In genomic region chr8:78213074-78213473, GRCm38 (mm10) we compare ENCODE assay signal across 8 mouse cellular contexts. TPM values are rescaled to one million over a fixed set of nuclear protein-coding genes. Genes with fewer than 3 reads are reported as not detected.
DNase-seq lines count a peak whose midpoint lies in the region; ATAC-seq lines count a peak whose summit lies in the region.
"Had no signal": no experiment of that assay in that cellular context is flagged by ENCODE, and none has a peak within 500 bp of the region (broad histone marks: within the 10 kb centered on the region; RNA-seq: fewer than 3 reads in every experiment).

Gene Ttc29 (plus strand): TSS chr8:78213297.

- DNase-seq in NIH3T3 (ENCODE audit: low read depth) = peak; percentile 6
- DNase-seq in embryo, embryonic 10.5 days (ENCODE audit: low spot score) = peak; percentile 98
- peak; percentile 44 for DNase-seq in heart, postnatal 4 days
- DNase-seq in layer of hippocampus, postnatal 36 days = peak; percentile 4 to 18
- peak; percentile 76 for DNase-seq in lung, postnatal 10 days
- DNase-seq in right cerebral cortex, postnatal 14 days = peak; percentile 42

- ATAC-seq in CD4-positive, CD25-positive, alpha-beta regulatory T cell, adult 4 months = no peak

RNA-seq across cellular contexts. Expression of gene Ttc29, which starts in this region (rescaled TPM):
- not detected for total RNA-seq in heart, postnatal 4 days (2021)
- total RNA-seq in layer of hippocampus, postnatal 36 days (2021) = not detected
- not detected for polyA plus RNA-seq in CD4-positive, CD25-positive, alpha-beta regulatory T cell, adult 4 months (2017; shearing (Covaris generic))
- polyA plus RNA-seq: myocyte had no signal

Comparison
In these comparisons a context has a peak if more than half of its experiments do, and no peak if none do; other contexts are left out.
1. Peak in DNase-seq in heart, postnatal 4 days; RNA of the gene not detected or under 1 TPM.
2. Peak in DNase-seq in layer of hippocampus, postnatal 36 days; RNA of the gene not detected or under 1 TPM.
3. DNase-seq: peak in every context shown above with its lines; median percentile 98 in embryo, embryonic 10.5 days; 76 in lung, postnatal 10 days; 44 in heart, postnatal 4 days; 42 in right cerebral cortex, postnatal 14 days; 11 in layer of hippocampus, postnatal 36 days; 6 in NIH3T3.